ENCODE assay signal across 20 mouse cellular contexts in genomic region chr5:27641876-27642275, GRCm38 (mm10).
DNase-seq lines count a peak whose midpoint lies in the region; ATAC-seq lines count a peak whose summit lies in the region.
"Had no signal": no experiment of that assay in that cellular context is flagged by ENCODE, and none has a peak within 500 bp of the region (broad histone marks: within the 10 kb centered on the region; RNA-seq: fewer than 3 reads in every experiment).

No protein-coding gene starts in this region.

- DNase-seq in heart, adult 11 months, result peak; percentile 70
- peak; percentile 41 for DNase-seq in right cerebral cortex, adult 18-20 months
- DNase-seq in right cerebral cortex, postnatal 25 days, result no peak
- DNase-seq in brain, adult 2 months (ENCODE audit: low read depth, low spot score), result peak; percentile 50
- peak; percentile 17 for DNase-seq in telencephalon, adult 2 months (ENCODE audit: low read depth, low spot score)
- DNase-seq: adrenal gland, adult 2 months; adrenal gland, postnatal 10 days; adrenal gland, postnatal 25 days; cerebellum, adult 11-12 months; cerebellum, adult 2 months; cerebellum, adult 9-10 months; cerebellum, postnatal 10 days had no signal

- H3K9ac ChIP-seq in heart, embryonic 12.5 days, result no peak overlapping the region
- H3K9ac ChIP-seq: embryonic facial prominence, embryonic 12.5 days; forebrain, embryonic 12.5 days had no signal

- ATAC-seq in heart, embryonic 12.5 days (ENCODE audit: insufficient number of reproducible peaks, low FRiP score), result no peak
- no peak for ATAC-seq in erythroid progenitor cell, adult 5-6 weeks (replicated peaks; ENCODE audit: low FRiP score, poor library complexity, severe bottlenecking)
- ATAC-seq: forebrain, embryonic 14.5 days; forebrain, embryonic 16.5 days had no signal

- 0 out of 2 replicates have a peak, but pooled peaks cover 3% of the 10 kb centered on the region for H3K9me3 ChIP-seq in heart, embryonic 12.5 days (replicated peaks)
- H3K9me3 ChIP-seq: embryonic facial prominence, embryonic 10.5 days; embryonic facial prominence, embryonic 12.5 days; forebrain, embryonic 10.5 days; forebrain, embryonic 12.5 days had no signal

- 77% methylated on average over 1 of the region's 1 CpGs for WGBS in heart, embryonic 12.5 days

- H3K36me3 ChIP-seq in heart, embryonic 12.5 days, result no peaks in the 10 kb centered on the region
- H3K36me3 ChIP-seq: embryonic facial prominence, embryonic 10.5 days; embryonic facial prominence, embryonic 12.5 days; forebrain, embryonic 10.5 days; forebrain, embryonic 12.5 days had no signal

- no peaks in the 10 kb centered on the region for H3K4me1 ChIP-seq in heart, embryonic 12.5 days (replicated peaks)
- H3K4me1 ChIP-seq: embryonic facial prominence, embryonic 10.5 days; embryonic facial prominence, embryonic 12.5 days; forebrain, embryonic 10.5 days; forebrain, embryonic 12.5 days had no signal

- H3K27ac ChIP-seq in heart, embryonic 12.5 days (ENCODE audit: poor library complexity, severe bottlenecking), result no peak overlapping the region
- H3K27ac ChIP-seq: embryonic facial prominence, embryonic 10.5 days; embryonic facial prominence, embryonic 12.5 days; forebrain, embryonic 10.5 days; forebrain, embryonic 12.5 days had no signal

- no peak overlapping the region for H3K4me2 ChIP-seq in heart, embryonic 12.5 days
- H3K4me2 ChIP-seq: embryonic facial prominence, embryonic 12.5 days; forebrain, embryonic 12.5 days had no signal

- H3K27me3 ChIP-seq in heart, embryonic 12.5 days (replicated peaks), result no peaks in the 10 kb centered on the region
- H3K27me3 ChIP-seq: embryonic facial prominence, embryonic 12.5 days; forebrain, embryonic 12.5 days had no signal

- no peak overlapping the region for H3K4me3 ChIP-seq in heart, embryonic 12.5 days
- H3K4me3 ChIP-seq: embryonic facial prominence, embryonic 10.5 days; embryonic facial prominence, embryonic 12.5 days; forebrain, embryonic 10.5 days; forebrain, embryonic 12.5 days had no signal
